Comparison of ENCODE assay signal across 8 mouse cellular contexts in genomic region chr10:11148884-11149741, GRCm38 (mm10). TPM values are rescaled to one million over a fixed set of nuclear protein-coding genes. Genes with fewer than 3 reads are reported as not detected.
DNase-seq lines count a peak whose midpoint lies in the region; ATAC-seq and TF ChIP-seq lines count a peak whose summit lies in the region.

Gene Shprh, plus strand, starts transcription at chr10:11149427.

- WGBS in hindbrain, embryonic 10.5 days, result 2% methylated on average over 60 of the region's 60 CpGs
- WGBS in lung, postnatal 0 days, result 1% methylated on average over 53 of the region's 60 CpGs

- no peaks in the 10 kb centered on the region for H3K27me3 ChIP-seq in hindbrain, embryonic 10.5 days (ENCODE audit: insufficient read depth, poor library complexity, severe bottlenecking)
- H3K27me3 ChIP-seq in lung, postnatal 0 days (replicated peaks; ENCODE audit: insufficient read depth, low read length), result no peaks in the 10 kb centered on the region

- peak; percentile 100 for DNase-seq in MN1 (ENCODE audit: low spot score)
- peak; percentile 98 for DNase-seq in cerebellum, adult 9-10 months
- peak; percentile 98 for DNase-seq in hindbrain, embryonic 10.5 days (ENCODE audit: low spot score)
- DNase-seq in layer of hippocampus, adult 9-11 months, result peak; percentile 99
- DNase-seq in lung, postnatal 0 days (ENCODE audit: low spot score), result peak; percentile 100
- peak; percentile 93 for DNase-seq in ovary, postnatal 14 days (ENCODE audit: low spot score)
- DNase-seq in thymus, postnatal 14 days, result peak; percentile 99

- peak within 1 kb of the TSS; percentile 89 for H3K4me2 ChIP-seq in lung, postnatal 0 days (replicated peaks; ENCODE audit: low read depth, low read length)

- peaks cover 28% of the 10 kb centered on the region for H3K36me3 ChIP-seq in hindbrain, embryonic 10.5 days
- H3K36me3 ChIP-seq in lung, postnatal 0 days (ENCODE audit: insufficient read depth, low read length), result no peaks in the 10 kb centered on the region

- peak; percentile 39; the same call in 1 of the 2 replicates for TF ChIP-seq EP300 in lung, postnatal 0 days (IDR thresholded peaks at IDR 0.05)

- H3K9me3 ChIP-seq in hindbrain, embryonic 10.5 days, result no peaks in the 10 kb centered on the region
- H3K9me3 ChIP-seq in lung, postnatal 0 days (ENCODE audit: low read length), result no peaks in the 10 kb centered on the region

- ATAC-seq in frontal cortex, adult (ENCODE audit: low TSS enrichment), result peak; percentile 99
- ATAC-seq in lung, postnatal 0 days, result peak; percentile 99

- H3K9ac ChIP-seq in lung, postnatal 0 days (replicated peaks; ENCODE audit: low read depth), result peak within 1 kb of the TSS; percentile 86

- H3K4me1 ChIP-seq in hindbrain, embryonic 10.5 days (replicated peaks), result peaks cover 14% of the 10 kb centered on the region
- H3K4me1 ChIP-seq in lung, postnatal 0 days (ENCODE audit: insufficient read depth, low read depth, low read length), result peaks cover 3% of the 10 kb centered on the region; the same call in 1 of the 2 replicates

- peak within 1 kb of the TSS; percentile 92 for H3K27ac ChIP-seq in hindbrain, embryonic 10.5 days
- H3K27ac ChIP-seq in lung, postnatal 0 days (ENCODE audit: low read length), result peak within 1 kb of the TSS; percentile 63

- TF ChIP-seq CTCF in lung, postnatal 0 days (IDR thresholded peaks at IDR 0.05), result peak; percentile 62

- peak within 1 kb of the TSS; percentile 94 for H3K4me3 ChIP-seq in hindbrain, embryonic 10.5 days
- peak within 1 kb of the TSS; percentile 84 for H3K4me3 ChIP-seq in lung, postnatal 0 days (ENCODE audit: low read depth, low read length)

RNA-seq across cellular contexts. Expression of gene Shprh, which starts in this region (rescaled TPM):
- 17.2 and 18.9 TPM in 2 replicates for polyA plus RNA-seq in hindbrain, embryonic 10.5 days (2016; fragmentation: Nextera tagmentation; extraction: Ambion mirVana)
- polyA plus RNA-seq in lung, postnatal 0 days (2015; fragmentation: Nextera tagmentation; extraction: Ambion mirVana), result 6.8 and 7.8 TPM in 2 replicates

Comparison
In these comparisons a context has a peak if more than half of its experiments do, and no peak if none do; other contexts are left out.
1. Peak in every context shown above with its lines: DNase-seq, ATAC-seq, H3K4me3 ChIP-seq and H3K27ac ChIP-seq.